Mouse (Mus musculus) left cerebral cortex, postnatal 10 days (tissue): ENCODE data around the gene Enox1. TPM values are rescaled to one million over a fixed set of nuclear protein-coding genes. Genes with fewer than 3 reads are reported as not detected.
"Not testable (repeated sequence)": the region's sequence is repeated elsewhere in the genome, so short reads cannot be mapped to it uniquely, and the experiment has no call there.

ENCODE experiments used
- DNase-seq, 2 experiments: peaks; one replicate each; pipeline ENCODE4 v3.0.0; 2021 to 2022; ENCODE audit warnings: low spot score in 2 of 2, mixed read lengths in 1 of 2; ENCODE audit errors: extremely low spot score in 1 of 2
- intact Hi-C: fragments of 180-260 bp; cut with DNase I; formaldehyde crosslinking; loops from one replicate; pipeline ENCODE4 v1.15.1; 2025
- total RNA-seq, 2 experiments: library from RNA; stranded (reverse); gene quantifications; 2 replicates each; pipeline ENCODE4 v1.2.3; 2021

The Enox1 gene
- total RNA-seq = 10 to 100 TPM; 53.0 to 54.1 TPM

DNA sequence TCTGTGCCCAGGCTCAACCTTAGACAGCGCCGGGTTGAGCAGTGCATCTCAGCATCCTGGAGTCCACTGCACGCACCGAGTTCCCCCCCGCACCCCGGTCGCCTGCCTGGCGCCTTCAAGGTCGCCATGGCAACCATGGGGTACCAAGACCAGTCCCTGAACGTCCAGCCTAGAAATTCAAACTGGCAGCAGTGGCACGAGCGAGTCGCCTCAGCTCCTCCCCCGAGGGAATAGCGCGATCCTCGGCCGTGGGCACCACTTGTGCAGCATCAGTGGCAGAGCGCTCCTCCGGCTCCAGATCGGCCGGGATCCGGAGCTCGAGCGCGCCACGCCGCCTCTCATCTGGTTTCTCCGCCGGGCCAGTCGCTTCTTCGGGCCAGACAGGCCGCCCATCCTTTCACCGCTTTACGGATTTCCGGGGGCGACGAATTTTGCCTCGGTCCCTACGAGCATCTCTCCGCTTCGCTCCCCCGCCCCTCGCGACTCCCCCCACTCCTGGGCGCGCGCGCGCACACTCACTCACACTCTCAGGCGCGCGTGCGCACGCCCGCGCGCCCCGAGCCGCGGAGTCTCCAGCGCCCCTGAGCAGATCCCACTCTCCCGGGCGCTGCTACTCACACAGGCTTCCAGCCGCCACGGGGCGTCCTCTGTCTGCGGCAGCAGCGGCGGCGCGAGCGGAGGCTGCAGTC, at the start of gene Enox1:
Gene Enox1, plus strand, starts transcription at position 542 of the 689 bp plus-strand sequence.
- peak; percentile 78 to 91 for DNase-seq
- intact Hi-C loops = loop anchor here (5.0 to 10.0 kb wide), 5 partner anchors 218 to 686 kb away; no protein-coding TSS in a partner anchor

DNA sequence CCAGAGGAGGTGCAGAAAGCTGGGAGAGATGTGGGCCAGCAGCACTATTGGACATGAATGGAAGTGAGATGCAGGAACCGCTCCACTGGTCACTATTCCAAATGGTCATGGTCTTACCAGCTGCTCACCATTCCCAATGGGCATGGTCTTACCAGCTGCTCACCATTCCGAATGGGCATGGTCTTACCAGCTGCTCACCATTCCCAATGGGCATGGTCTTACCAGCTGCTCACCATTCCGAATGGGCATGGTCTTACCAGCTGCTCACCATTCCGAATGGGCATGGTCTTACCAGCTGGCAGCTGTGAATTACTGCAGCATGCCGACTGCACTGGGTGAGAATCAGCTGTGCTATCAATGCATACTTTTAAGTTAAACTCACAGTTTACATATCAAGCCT, 45.9 kb upstream of the Enox1 start:
- DNase-seq, intact Hi-C loops: not testable (repeated sequence)

DNA sequence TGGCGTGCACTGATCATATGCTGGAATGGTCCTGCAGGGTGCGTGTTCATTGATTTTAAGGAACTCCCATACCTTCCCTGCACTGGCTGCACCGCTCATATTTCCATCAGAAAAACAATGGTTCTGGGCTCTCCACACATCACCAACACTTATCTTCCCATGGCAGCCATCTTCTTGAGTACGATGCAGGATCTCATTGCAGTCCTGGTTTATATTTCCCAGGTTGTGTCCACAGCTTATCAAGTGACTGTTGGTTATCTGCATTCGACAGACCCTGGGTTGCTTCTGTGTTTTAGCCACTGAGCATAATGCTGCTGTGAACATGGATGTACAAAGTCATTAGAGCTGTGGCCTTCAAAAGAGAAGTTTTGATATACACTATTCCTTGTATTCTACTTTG, 26.0 kb upstream of the Enox1 start:
- DNase-seq = no peak
- intact Hi-C loops = no loop called here

DNA sequence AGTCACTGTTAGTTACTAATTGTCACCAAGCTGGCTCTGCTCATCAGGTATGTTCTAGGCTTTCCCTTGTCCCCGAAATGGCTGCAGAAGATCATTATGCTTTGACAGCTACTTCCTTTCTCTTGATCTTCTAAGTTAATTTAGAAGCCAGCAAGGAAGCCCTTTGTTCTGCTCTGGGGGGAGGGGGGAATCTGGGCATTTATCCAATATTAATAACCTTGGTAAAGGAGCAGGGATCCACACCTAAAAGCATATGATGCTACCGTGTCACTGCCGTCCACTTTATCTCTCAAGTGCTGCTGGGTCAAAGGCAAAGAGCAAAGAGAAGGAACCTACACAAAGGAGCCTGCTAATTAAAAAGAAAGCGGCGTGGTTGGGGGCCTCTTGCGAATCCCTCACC, 19.6 kb upstream of the Enox1 start:
- intact Hi-C loops = no loop called here
- no peak for DNase-seq

DNA sequence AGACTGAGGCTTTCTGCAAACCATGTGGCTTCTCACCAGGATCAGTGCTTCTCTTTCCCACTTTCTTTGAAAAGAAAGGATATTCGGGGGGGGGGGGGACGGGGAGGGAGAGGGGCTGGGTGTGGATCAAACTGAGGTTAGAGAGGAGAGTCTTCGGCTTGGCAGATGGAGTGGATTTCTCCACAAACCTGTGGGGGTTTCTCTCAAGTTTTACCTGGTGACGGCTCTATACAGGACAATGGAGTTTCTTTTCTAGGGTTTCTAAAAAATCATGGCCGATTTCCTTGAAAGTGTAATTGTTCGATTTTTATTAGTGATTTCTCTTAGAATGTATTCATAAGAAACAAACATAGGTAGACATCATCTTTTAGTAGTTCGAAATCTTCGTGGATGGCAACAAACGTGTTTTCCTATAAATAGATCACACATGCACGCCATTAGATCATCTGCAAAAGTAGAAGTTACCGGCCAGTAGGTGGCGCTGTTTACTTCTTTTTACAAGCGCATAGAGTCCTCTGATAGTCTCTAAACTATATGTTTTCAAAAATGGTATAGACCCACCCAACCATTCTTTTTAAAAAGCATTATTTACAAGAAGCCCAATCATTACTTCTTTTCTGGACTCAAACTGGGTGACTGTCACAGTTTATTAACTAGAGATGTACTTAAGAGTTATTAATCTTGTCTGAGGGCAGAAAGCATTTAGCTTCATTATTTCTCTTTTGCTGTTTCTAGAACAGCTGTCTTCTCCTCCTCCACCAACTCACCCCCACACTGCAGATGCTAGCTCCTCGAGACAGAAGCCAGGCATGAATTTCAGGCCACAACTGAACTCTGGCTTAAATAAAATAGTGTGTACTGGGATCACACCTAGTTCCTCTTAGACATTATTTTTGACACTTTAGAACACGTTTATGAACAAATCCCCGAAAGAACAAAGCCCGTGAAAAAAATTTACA, 15.0 kb upstream of the Enox1 start:
- intact Hi-C loops = loop anchor here (5.0 to 10.0 kb wide), 4 partner anchors 701 to 1343 kb away; no protein-coding TSS in a partner anchor
- peak; percentile 82 to 84 for DNase-seq

DNA sequence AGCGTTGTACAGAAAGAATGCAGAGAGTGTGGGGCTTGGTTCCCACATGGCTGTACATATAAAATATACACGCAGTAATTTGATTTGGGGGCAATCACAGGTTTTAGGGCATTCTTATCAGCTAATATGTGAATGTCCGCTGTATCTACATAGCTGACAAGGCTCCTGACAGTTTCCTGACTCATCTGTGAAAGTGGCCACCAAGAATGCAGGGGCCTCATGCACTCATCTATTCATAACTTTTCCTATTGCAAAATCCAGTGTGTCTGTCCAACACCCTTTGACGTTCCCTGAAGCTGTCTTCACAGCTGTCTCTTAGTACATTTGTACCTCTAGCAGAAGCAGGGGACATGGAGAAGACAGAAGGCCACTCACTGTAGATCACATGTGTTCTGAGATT, 11.5 kb upstream of the Enox1 start:
- intact Hi-C loops = loop anchor here (10.0 kb wide), 3 partner anchors 790 to 1340 kb away; no protein-coding TSS in a partner anchor

DNA sequence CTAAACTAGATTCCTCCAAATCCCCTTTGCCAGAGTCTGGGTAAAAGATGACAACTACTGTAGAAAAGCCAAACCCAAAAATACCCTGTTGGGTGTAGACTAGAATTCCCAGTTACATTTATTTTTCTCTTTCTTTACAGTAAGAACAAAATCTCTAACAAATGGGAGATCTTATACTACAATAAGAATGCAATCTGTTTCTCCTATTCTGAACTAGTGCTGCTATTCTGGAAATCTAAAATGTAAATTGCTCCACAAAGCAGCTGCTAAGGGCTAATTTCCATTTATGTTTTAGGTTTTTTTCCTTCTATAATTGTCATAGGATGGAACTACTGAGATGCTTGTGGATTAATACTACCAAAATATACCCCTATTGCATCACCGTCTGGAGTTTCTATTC, 8.9 kb upstream of the Enox1 start:
- intact Hi-C loops = loop anchor here (10.0 kb wide), 3 partner anchors 787 to 1337 kb away; no protein-coding TSS in a partner anchor
- no peak for DNase-seq

More for the DNA sequence above, 11.5 kb upstream of the Enox1 start:
- no peak for DNase-seq

DNA sequence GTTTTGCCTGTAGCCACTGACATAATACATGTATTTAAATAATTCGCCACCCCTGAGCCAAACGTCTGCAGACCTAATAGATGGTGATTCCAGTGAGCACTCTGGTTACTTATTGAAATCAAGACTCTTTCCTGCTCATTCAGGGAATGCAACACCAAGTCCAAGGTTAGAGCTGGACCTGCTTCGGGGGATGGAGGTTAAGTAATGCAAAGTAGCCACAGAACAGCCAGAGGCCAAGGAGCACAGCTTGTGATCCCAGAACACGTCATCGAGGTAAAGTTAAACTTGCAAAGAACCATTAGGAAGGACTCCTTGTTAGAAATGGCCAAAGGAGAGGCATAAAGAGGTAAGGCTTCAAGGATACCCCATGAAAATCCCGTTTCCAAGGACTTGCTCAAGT, 6.0 kb upstream of the Enox1 start:
- no peak for DNase-seq
- intact Hi-C loops = loop anchor here (10.0 kb wide), 4 partner anchors 224 to 494 kb away; no protein-coding TSS in a partner anchor

DNA sequence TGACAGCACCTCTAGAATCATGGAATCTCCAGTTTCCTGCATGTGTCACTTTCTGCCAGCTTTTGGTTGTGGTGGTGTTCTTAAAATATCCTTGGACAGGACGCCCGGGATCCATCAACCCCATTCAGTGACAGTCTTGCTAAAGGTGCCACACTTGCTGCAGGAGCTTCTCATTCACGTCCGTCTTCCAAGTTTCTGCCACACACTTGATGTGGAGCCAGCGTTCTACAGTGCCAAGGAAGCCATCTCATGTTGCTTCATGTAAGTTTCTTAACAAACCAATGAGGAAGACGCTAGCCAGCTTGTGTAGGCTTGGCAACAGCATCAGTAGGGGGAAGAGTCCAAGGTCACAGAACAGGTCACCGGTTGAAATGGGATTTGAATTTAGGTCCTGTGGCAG, 5.1 kb upstream of the Enox1 start:
- DNase-seq = no peak
- intact Hi-C loops = loop anchor here (10.0 kb wide), 4 partner anchors 223 to 493 kb away; no protein-coding TSS in a partner anchor

DNA sequence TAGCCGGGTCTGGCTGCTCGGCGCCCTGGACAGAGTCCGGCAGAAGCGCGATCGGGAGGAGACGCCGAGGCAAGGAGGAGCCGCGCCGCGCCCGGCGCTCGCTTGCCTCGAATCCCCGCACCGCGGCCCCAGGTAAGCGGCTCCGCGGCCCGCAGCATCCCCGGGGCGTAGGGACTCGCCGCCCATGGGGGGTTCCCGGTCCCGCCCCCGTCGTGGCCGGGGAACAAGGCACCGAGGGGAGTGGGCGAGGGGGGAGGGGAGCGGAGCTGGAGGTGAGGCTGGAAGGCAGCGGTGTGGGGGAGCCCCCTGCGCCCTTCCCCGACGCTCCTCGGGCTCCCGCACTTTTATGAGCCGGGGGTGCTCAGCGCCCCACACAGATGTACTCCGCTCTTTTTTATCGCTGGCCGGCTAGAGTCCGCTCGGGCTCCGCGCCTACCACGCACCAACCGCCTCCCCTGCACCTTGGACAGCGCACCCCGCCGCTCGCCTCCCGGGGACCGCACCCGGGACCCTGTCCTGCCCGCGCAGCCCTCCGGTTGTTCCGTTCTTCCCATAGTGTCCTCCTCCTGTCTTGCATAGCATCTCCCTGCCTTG, 445 bp downstream of the Enox1 start:
- intact Hi-C loops = loop anchor here (5.0 to 10.0 kb wide), 5 partner anchors 218 to 685 kb away; no protein-coding TSS in a partner anchor
- peak in 1 of 2 experiments; percentile 67 for DNase-seq

DNA sequence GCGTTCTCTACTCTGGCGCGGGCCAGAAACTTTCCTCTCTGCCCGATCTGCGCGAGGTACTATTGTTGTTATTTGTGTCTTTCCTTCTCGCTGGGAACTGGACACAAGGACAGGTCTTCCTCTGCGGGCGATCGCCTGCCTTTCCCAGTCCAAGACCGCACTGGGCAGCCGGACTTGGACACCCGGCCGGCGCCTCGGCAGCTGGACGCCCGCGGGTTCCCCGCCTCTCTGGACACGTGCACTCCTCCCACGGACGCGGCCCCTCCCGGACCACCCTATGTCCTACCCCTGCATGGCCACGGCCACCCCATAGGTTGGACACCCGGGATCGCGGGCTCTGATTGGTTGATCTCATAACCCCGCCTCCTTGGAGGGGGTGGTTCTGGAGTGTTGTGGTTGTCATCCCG, 945 bp downstream of the Enox1 start:
- intact Hi-C loops = loop anchor here (5.0 to 10.0 kb wide), 5 partner anchors 217 to 685 kb away; no protein-coding TSS in a partner anchor
- peak; percentile 84 to 90 for DNase-seq

DNA sequence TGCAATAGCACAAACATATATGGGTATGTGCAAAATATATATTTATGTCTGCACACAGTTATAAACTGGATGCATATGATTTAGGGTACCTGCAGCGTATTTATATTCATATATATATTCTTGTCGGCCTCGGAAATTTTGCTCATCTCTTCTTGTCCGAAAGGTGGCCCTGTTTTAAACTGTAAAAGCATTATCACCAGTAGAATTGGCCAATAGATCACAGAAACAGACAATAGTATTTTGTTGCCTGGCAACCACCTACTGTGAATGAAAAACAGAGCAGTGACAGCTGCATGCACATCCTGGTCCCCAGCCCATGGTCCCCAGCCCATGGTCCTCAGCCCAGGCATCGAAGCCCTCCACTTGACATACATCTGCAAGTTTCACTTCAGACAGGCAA, 2.8 kb downstream of the Enox1 start:
- intact Hi-C loops = loop anchor here (5.0 to 10.0 kb wide), 5 partner anchors 215 to 683 kb away; no protein-coding TSS in a partner anchor
- DNase-seq = no peak

DNA sequence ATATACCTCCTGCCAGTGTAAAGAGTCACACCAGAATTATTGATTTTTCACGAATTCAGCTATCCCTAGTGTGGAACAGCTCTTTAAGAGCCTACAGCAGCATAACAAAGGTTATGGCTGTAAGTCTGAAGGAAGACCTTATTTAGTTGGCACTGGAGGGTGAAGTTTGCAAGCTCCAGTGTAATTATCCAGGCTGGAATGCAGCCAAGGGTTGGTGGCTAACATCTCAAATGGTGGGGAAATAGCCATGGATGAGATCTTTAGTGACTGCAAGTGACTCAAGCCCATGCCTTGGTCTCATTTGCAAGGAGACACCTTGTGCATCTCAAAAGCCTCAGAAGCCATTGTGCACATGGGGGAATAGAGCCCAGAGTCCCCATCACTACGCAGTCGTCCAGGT, 5.9 kb downstream of the Enox1 start:
- intact Hi-C loops = no loop called here
- no peak for DNase-seq

DNA sequence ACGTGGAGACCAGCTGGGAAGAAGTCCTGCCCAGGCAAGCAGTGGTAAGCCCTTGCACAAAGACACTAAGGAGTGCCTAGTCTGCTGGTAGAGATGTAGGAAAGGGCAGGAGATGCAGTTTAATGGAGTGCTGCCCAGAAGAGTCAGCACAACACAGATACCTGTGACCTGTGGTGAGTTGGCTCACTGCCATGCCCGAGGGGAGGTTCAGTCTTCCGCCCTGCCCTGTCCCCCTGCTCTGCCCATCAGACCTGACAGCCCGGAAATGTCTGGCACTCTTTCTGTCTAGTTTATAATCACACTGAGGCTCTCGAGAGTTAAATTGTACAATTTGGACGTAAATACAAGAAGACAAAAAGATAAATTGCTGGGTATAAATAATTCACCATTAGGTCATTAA, 7.8 kb downstream of the Enox1 start:
- intact Hi-C loops = no loop called here
- DNase-seq = peak in 1 of 2 experiments; percentile 38

DNA sequence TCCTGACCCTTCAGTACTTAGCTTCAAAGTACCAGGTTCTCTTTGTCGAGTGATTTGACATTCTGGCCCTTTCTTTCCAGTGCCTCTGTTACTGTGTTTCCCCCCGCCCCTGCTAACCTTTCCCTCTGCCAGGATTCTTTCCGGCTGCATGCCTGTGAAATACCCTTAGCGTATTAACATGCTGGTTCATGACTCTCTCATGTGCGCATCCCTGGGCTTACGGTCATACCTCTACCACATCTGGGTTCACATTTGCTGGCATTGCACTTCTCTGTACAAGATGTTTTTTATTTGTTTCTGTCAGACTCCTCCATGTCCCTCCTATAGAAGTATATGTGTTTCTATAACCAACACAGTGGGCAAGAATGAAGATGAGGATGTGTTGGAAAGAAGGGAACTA, 11.6 kb downstream of the Enox1 start:
- intact Hi-C loops = no loop called here
- no peak for DNase-seq

DNA sequence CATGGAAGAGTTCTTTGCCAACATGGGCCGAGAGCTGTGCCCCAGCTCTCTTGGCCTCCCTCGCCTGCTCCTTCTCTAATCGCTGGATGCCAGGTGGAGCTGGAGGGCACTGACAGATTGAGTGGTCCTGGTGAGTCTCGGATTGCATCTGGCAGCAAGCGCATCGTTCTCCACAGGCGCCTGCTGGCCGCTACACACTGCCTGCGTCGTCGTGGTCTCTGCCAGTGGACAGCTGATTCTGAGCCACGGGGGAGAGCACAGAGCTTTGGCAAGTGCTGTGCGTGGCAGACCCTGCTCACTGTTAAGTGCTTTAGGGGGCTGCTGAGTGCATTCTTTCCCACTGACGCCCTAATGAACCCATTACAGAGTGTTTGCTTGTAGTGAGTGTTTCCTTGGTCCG, 17.9 kb downstream of the Enox1 start:
- intact Hi-C loops = no loop called here
- DNase-seq = peak in 1 of 2 experiments; percentile 31

DNA sequence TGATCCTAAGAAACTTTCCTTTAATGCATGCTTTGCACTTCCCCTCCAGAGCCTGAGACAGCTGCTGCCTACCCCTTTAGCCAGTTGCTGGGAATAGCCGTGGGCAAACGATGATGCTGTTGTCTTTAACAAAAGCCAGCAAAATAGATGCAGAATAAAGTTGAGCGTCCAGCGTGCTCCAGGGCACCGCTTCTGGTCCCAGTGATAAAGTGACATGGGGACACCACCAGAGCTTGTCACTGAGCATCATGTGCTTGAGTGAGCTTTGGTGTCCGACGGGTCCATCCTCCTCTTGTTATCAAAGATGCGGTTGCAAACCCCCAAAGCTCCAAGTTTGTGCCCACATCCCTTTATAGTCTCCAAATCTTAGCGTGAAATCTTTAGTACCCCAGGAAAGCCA, 18.4 kb downstream of the Enox1 start:
- DNase-seq = no peak
- intact Hi-C loops = no loop called here

DNA sequence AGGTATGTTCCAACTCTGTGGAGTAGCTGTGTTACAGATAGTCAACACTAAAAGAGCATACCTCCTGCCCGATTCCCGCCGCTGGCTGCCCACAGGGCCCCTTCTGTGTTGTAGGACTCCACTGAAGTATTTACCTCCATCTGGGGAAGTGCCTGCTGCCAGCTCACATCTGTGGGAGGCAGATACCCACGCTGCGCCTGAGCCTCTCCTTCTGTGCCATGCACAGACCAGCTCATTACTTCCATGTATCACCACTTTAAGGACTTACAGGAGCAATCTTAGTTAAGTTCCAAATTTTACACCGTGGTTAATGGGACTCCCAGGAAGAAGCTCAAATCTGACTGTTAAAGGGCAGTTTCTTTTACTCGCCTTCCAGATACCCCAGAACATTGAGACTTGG, 23.7 kb downstream of the Enox1 start:
- intact Hi-C loops = no loop called here
- DNase-seq = no peak
